Mouse (Mus musculus): Measurements from ENCODE around the gene Lrp8. TPM values are rescaled to one million over a fixed set of nuclear protein-coding genes. Genes with fewer than 3 reads are reported as not detected.
A peak's percentile ranks its signal among the peaks of the same experiment; 100 is the strongest.

The Lrp8 gene
- polyA plus RNA-seq, 1 experiment from 2014 or later: 1.9 TPM

DNA sequence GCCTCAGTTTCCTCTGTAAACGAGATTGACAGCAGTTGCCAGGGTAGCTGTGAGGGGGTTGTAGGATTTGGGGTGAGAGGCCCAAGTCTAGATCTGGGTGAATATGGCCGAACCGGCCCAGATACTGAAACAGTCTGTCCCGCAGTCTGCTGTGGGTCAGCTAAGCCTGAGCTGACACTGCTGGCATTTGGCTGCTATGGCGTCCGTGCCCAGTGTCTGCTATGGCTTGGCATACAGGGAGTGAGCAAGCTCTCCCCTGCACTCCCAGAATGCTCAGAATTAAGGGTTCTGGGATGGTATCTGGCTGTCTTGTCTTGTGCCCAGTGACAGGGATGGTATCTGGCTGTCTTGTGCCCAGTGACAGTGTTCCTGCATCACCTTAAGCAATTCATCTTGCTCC lies 29.6 kb downstream of the Lrp8 start:
- H3K9ac ChIP-seq: no peak overlapping the region
- ATAC-seq (ENCODE audit: insufficient read depth) (no peak), DNase-seq (no peak)
- H3K4me1 ChIP-seq (ENCODE audit: insufficient read depth): peaks cover 9% of the 10 kb centered on the region; the same call in 1 of the 2 replicates
- no peak overlapping the region for H3K4me2 ChIP-seq
- H3K27ac ChIP-seq (ENCODE audit: low read depth): no peak overlapping the region
- no peaks in the 10 kb centered on the region for H3K27me3 ChIP-seq (ENCODE audit: insufficient read depth, low read length)
- 85% methylated on average over 6 of the region's 6 CpGs for WGBS
- TF ChIP-seq CTCF (IDR thresholded peaks at IDR 0.05; ENCODE audit: low read depth): no peak
- H3K36me3 ChIP-seq (ENCODE audit: insufficient read depth): no peaks in the 10 kb centered on the region
- H3K9me3 ChIP-seq (ENCODE audit: low read depth, low read length): no peaks in the 10 kb centered on the region
- H3K4me3 ChIP-seq (ENCODE audit: low read depth, low read length): no peak overlapping the region

GRCm38 (mm10) chr4:107833525-107833924 lies 31.5 kb downstream of the Lrp8 start:
- 78% methylated on average over 5 of the region's 5 CpGs for WGBS
- Histone ChIP-seq H3K27ac (ENCODE audit: low read depth) (no peak overlapping the region), H3K4me1 (ENCODE audit: insufficient read depth) (peaks cover 9% of the 10 kb centered on the region; the same call in 1 of the 2 replicates), H3K4me2 (no peak overlapping the region), H3K36me3 (ENCODE audit: insufficient read depth) (no peaks in the 10 kb centered on the region), H3K9ac (no peak overlapping the region), H3K27me3 (ENCODE audit: insufficient read depth, low read length) (no peaks in the 10 kb centered on the region), H3K9me3 (ENCODE audit: low read depth, low read length) (no peaks in the 10 kb centered on the region), H3K4me3 (ENCODE audit: low read depth, low read length) (no peak overlapping the region)
- DNase-seq (no peak), ATAC-seq (ENCODE audit: insufficient read depth) (no peak)
- no peak for TF ChIP-seq CTCF (IDR thresholded peaks at IDR 0.05; ENCODE audit: low read depth)

DNA sequence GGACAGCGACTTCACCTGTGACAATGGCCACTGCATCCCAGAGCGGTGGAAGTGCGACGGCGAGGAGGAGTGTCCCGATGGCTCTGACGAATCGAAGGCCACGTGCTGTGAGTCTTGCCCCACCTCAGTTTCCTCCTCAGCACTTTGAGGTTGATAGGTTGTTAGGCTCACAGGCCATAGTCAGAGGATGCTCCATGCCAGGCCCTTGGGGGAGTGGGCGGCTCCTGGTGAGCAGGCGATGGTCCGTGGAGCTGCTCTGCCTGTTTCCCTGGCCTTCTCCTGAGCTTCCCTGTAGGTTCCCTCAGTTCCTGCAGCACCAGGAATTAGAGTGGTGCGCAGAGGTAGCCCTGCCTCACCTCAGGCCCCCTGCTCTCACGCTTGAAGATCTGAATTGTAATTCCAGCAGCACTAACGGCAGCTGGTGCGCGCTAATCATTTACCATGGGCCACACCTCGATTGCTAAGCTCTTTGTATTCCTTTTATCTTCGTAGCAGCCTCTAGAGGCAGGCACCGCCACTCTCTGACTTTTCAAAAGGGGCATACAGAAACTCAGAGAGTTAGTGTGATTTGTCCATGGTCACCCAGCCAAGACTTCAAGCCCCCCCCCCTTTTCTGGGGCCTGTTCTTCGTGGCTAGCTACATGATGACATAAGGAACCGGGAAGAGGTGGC lies 32.7 kb downstream of the Lrp8 start:
- peaks cover 7% of the 10 kb centered on the region; the same call in 1 of the 2 replicates for H3K4me1 ChIP-seq (ENCODE audit: insufficient read depth)
- peak overlapping the region; percentile 12; the same call in 1 of the 2 replicates for H3K4me2 ChIP-seq
- no peaks in the 10 kb centered on the region for H3K36me3 ChIP-seq (ENCODE audit: insufficient read depth)
- H3K4me3 ChIP-seq (ENCODE audit: low read depth, low read length): no peak overlapping the region
- no peak for TF ChIP-seq CTCF (IDR thresholded peaks at IDR 0.05; ENCODE audit: low read depth)
- H3K9me3 ChIP-seq (ENCODE audit: low read depth, low read length): no peaks in the 10 kb centered on the region
- H3K27ac ChIP-seq (ENCODE audit: low read depth): 0 out of 2 replicates have a peak overlapping the region, but pooled peaks have one; percentile 12
- H3K27me3 ChIP-seq (ENCODE audit: insufficient read depth, low read length): no peaks in the 10 kb centered on the region
- DNase-seq (peak; percentile 68), ATAC-seq (ENCODE audit: insufficient read depth) (peak; percentile 42; the same call in 1 of the 2 replicates)
- no peak overlapping the region; the same call in 1 of the 2 replicates for H3K9ac ChIP-seq
- WGBS: 55% methylated on average over 22 of the region's 22 CpGs

GRCm38 (mm10) chr4:107835508-107835909 lies 33.4 kb downstream of the Lrp8 start:
- ATAC-seq (ENCODE audit: insufficient read depth) (no peak), DNase-seq (no peak)
- no peak for TF ChIP-seq CTCF (IDR thresholded peaks at IDR 0.05; ENCODE audit: low read depth)
- H3K4me1 ChIP-seq (ENCODE audit: insufficient read depth): peaks cover 7% of the 10 kb centered on the region; the same call in 1 of the 2 replicates
- H3K27ac ChIP-seq (ENCODE audit: low read depth): no peak overlapping the region
- H3K27me3 ChIP-seq (ENCODE audit: insufficient read depth, low read length): no peaks in the 10 kb centered on the region
- no peaks in the 10 kb centered on the region for H3K36me3 ChIP-seq (ENCODE audit: insufficient read depth)
- no peak overlapping the region for H3K9ac ChIP-seq
- no peak overlapping the region for H3K4me2 ChIP-seq
- 55% methylated on average over 5 of the region's 5 CpGs for WGBS
- H3K4me3 ChIP-seq (ENCODE audit: low read depth, low read length): no peak overlapping the region
- H3K9me3 ChIP-seq (ENCODE audit: low read depth, low read length): no peaks in the 10 kb centered on the region

DNA sequence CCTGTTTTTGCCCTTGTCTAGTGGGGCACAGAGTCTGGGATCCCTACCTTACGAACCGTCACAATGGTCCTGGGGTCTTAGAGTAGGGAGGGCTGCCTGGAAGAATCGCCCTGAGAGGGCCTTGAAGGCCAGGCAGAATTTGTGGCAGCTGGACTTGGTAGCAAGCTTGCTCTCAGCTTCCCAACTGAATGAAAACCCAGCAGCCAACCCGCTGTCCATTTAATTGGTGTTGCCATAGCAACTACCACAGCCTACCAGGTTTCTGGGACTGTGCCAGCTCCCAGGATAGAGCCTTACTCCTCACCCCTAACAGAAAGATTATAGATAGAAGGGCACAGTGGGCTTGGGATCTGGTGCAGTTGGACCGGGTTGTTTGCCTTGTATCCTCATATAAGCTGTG lies 34.7 kb downstream of the Lrp8 start:
- WGBS: 68% methylated on average over 5 of the region's 5 CpGs
- no peak overlapping the region for H3K27ac ChIP-seq (ENCODE audit: low read depth)
- H3K4me3 ChIP-seq (ENCODE audit: low read depth, low read length): no peak overlapping the region
- no peak for TF ChIP-seq CTCF (IDR thresholded peaks at IDR 0.05; ENCODE audit: low read depth)
- peaks cover 7% of the 10 kb centered on the region; the same call in 1 of the 2 replicates for H3K4me1 ChIP-seq (ENCODE audit: insufficient read depth)
- DNase-seq (peak; percentile 83), ATAC-seq (ENCODE audit: insufficient read depth) (no peak)
- H3K9me3 ChIP-seq (ENCODE audit: low read depth, low read length): no peaks in the 10 kb centered on the region
- H3K36me3 ChIP-seq (ENCODE audit: insufficient read depth): no peaks in the 10 kb centered on the region
- H3K27me3 ChIP-seq (ENCODE audit: insufficient read depth, low read length): no peaks in the 10 kb centered on the region
- H3K4me2 ChIP-seq: no peak overlapping the region
- no peak overlapping the region for H3K9ac ChIP-seq

GRCm38 (mm10) chr4:107837910-107838309 lies 35.8 kb downstream of the Lrp8 start:
- Histone ChIP-seq H3K27ac (ENCODE audit: low read depth) (no peak overlapping the region), H3K9me3 (ENCODE audit: low read depth, low read length) (no peaks in the 10 kb centered on the region), H3K4me3 (ENCODE audit: low read depth, low read length) (no peak overlapping the region), H3K36me3 (ENCODE audit: insufficient read depth) (no peaks in the 10 kb centered on the region), H3K4me2 (no peak overlapping the region), H3K9ac (no peak overlapping the region), H3K27me3 (ENCODE audit: insufficient read depth, low read length) (no peaks in the 10 kb centered on the region), H3K4me1 (ENCODE audit: insufficient read depth) (no peaks in the 10 kb centered on the region)
- 90% methylated on average over 3 of the region's 3 CpGs for WGBS
- no peak for DNase-seq
- TF ChIP-seq CTCF (IDR thresholded peaks at IDR 0.05; ENCODE audit: low read depth): no peak
- no peak for ATAC-seq (ENCODE audit: insufficient read depth)

- no peak for TF ChIP-seq CTCF (IDR thresholded peaks at IDR 0.05; ENCODE audit: low read depth)
- Histone ChIP-seq H3K27ac (ENCODE audit: low read depth) (no peak overlapping the region), H3K4me3 (ENCODE audit: low read depth, low read length) (no peak overlapping the region), H3K36me3 (ENCODE audit: insufficient read depth) (no peaks in the 10 kb centered on the region), H3K27me3 (ENCODE audit: insufficient read depth, low read length) (peaks cover 24% of the 10 kb centered on the region), H3K4me1 (ENCODE audit: insufficient read depth) (no peaks in the 10 kb centered on the region), H3K4me2 (no peak overlapping the region), H3K9me3 (ENCODE audit: low read depth, low read length) (no peaks in the 10 kb centered on the region), H3K9ac (no peak overlapping the region)
- DNase-seq: no peak
- 77% methylated on average over 8 of the region's 8 CpGs for WGBS
- no peak for ATAC-seq (ENCODE audit: insufficient read depth)
Measured at GRCm38 (mm10) chr4:107843687-107844086, 41.6 kb downstream of the Lrp8 start.
